Mouse (Mus musculus) lung, postnatal 14 days (tissue): ENCODE measurements at regions not wholly inside any gene's neighbourhood (a gene's known extent, or its start where the extent isn't known, plus 50 kb on each side); places are given as distances from the start of the nearest gene placed in this dataset.
A peak's percentile ranks its signal among the peaks of the same experiment; 100 is the strongest.

ENCODE experiments used
- DNase-seq: peaks from one replicate; pipeline ENCODE4 v3.0.0; 2021

- no peak for DNase-seq
These were observed 165.3 kb upstream of the Smim15 start for GRCm38 (mm10) chr13:107878980-107879379.

DNA sequence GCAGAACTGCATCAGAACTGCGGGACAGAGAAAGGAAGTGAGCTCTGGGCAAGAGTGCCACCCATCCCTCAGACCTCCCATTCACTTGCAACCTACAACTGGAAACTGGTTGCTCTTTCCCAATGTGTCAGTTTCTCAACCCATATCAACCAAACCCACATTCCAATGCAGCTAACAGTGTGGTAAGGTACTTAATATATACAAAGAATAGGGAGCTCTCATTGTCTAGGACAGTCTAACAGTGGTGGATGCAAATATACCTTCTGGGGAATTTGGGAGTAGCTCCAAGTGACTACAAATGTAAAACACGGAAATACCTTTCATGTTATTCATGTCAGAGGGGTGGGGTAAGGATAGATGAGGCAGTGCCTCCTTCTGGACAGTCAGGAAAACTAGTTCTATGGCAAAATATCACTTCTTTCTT, 171.0 kb upstream of the Smim15 start:
- DNase-seq, result no peak

DNA sequence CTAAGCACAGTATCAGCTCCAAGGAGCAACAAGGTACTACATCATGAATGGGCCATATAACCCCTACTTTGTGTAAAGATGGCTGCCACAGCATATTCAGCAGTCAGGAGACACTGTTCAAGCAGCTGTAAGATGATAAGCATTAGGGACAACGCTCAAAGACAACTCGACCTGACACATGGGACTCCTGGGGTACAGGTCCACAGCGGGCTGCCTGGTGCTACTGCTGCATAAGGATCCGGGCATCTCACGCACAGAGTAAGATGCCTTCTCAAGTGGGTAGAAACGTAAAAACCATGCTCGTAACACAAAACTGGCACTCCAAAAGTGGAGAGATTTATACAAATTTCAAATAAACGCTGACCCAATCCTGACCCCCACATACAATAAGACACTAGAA, 171.7 kb upstream of the Smim15 start:
- DNase-seq, result no peak

DNA sequence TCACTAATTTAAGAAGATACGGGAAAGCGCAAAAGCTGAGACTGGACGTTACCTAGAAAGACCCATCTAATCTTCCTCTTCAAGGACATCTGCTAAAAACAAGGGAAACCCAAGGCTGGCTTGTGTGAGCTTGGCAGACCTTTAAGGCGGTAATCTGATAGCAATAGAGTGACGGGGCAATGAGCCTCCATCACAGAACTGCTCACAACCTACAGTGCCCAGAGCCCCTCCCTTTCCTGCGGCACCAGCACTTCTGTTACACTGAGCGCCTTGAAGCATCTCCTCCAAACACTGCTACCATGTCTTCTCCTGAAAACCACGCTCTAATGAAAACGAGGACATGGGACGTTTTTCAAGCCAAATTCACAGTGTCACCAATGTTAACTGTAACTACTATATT, 172.1 kb upstream of the Smim15 start:
- no peak for DNase-seq

DNA sequence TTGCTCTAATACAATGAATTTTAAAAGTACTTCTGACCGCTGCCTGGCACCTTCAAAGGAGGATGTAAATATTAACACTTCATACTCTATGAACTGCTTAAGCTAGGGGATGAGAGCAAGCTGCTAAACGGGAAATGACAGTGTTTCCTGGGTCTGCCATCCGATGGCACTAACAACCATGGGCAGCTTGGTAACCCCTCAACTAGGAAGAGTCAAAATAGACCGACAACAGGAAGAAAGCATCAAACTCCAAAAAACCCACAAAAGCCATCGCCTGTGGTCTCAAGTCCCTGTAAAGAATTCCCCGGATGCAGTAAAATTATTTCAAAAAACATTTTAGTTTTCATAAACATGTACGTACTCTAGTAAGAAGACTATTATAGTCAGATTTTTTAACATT, 175.3 kb upstream of the Smim15 start:
- DNase-seq, result no peak

DNA sequence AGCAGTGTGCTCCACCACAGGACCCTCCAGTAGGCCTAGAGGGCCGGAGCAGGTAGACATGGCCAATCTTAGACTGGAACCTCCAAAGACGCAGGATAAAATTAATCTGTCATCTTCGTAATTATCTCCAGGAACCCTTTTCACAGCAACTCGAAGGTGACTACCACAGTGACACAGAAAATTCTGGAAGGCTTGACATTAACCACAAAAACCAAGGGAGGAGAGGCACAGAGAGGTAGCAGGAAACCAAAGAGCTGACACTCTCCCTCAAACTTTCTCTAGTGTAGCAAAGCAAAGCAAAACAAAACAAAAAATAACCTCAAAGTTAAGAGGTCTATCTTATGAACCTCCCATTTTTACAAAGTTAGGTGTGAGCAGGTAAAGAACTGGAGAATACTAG, 177.4 kb upstream of the Smim15 start:
- no peak for DNase-seq

GRCm38 (mm10) chr13:107862793-107863654, 181.2 kb upstream of the Smim15 start:
- no peak for DNase-seq

DNA sequence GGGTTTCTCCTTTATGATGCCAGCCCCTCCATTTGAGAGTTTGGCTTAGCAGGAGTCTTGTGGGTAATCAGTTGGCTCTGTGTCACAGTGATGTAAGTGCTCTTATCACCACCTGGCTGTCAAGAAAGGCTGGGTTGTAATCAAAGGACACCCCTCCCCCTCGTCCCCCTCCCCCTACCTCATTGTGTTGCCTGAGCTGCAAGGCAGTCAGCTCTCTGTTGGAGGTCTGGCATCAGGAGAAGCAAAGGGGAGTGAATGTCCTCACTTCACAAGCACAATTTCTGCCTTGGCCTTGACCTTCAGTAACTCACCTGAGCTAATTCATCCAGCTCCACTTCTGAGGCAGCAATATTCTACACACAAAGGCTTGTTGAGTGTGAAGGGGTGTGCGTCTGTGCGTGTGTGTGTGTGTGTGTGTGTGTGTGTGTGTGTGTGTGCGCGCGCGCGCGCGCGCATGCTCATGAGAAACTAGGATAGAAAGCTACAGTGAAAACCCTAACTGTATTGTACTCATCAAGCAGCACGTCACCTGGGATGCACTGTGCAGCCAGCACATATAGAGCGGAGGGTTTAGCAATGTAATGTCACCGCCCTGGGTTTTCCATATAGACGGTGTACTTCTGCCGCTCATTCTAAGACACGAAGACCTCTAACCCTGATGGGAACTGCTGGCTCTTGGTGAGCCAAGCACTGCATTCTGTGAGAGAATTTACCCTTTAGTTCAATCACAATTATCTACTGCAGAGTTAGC, 182.7 kb upstream of the Smim15 start:
- DNase-seq, result no peak

DNA sequence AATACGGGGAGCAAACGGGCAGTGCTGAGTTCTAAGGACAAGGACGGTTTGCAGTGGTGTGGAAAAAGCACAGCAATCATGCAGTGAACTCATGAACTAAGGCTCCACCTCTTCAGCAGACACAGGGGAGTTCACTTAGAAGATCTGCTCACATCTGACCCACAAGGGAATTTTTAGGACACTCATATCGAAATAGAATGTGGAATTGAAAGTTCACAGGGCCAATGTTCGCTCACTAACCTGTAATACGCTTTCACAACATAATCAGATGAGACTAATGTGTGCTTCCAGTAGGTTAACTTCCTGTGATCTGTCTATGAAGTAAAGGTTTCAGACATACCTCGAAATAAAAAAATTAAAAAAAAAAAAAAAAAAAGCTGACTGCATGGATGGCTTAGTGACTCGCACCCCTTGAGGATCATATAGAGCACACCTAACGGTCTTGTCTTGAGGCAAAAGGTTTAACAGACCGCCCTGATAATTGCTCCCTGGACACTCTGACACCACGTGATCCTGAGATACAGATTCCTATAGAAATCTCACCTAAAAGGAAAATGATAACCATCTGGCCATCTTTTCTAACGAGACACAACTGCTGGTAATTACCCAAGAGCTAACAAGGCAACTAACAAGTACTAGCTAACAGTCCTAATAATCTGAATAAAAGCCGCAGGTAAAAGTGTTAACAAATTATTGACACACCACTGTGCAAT, 187.0 kb upstream of the Smim15 start:
- no peak for DNase-seq

DNA sequence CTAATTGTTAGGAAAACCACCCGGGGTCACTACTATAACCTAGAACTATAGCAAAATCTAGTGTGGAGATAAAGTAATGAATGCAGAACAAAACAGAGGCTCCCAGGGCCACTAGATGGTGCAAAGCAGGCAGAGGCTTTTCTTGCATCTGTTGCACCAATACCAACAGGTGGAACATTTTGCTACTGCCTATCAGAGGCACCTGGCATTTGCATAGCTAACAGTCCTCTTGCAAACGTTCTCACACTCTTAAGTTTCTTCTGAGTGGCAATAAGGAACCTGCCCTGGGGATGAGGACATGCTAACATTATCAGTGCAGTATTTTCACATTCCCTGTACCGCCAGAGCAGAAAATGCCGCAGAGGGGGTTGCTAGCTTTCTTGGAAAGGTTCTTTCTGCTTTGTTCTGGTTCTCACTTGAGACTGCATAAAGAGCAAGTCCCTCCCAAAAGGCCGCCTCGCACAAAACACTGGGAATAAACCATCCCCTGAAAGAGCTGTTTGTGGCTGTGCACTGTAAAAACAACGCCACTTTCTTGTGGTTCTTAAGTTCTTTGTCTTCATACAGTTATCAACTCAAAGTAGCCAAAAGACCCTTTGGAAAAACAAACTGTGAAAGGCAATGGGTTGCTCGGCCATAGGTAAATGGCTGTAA, 193.2 kb upstream of the Smim15 start:
- DNase-seq, result no peak

DNA sequence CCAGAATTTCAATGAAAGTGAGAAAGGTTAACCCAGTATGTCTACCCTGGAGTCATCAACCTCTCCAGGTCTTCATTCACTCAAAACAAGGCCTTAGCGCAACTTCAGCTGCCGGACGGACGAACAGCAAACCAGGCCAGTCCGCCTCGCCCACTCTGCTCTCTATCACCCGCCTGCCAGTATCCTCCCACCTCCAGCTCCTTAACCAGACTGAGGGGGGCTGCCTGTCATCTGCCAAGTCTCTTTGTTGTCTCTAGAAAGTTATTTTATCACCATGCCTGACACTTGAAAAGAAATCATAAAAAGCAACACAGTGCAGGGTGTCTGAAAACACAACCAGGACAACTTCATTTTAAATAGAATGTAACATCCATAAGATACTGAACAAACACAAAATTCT, 195.4 kb upstream of the Smim15 start:
- DNase-seq, result no peak

DNA sequence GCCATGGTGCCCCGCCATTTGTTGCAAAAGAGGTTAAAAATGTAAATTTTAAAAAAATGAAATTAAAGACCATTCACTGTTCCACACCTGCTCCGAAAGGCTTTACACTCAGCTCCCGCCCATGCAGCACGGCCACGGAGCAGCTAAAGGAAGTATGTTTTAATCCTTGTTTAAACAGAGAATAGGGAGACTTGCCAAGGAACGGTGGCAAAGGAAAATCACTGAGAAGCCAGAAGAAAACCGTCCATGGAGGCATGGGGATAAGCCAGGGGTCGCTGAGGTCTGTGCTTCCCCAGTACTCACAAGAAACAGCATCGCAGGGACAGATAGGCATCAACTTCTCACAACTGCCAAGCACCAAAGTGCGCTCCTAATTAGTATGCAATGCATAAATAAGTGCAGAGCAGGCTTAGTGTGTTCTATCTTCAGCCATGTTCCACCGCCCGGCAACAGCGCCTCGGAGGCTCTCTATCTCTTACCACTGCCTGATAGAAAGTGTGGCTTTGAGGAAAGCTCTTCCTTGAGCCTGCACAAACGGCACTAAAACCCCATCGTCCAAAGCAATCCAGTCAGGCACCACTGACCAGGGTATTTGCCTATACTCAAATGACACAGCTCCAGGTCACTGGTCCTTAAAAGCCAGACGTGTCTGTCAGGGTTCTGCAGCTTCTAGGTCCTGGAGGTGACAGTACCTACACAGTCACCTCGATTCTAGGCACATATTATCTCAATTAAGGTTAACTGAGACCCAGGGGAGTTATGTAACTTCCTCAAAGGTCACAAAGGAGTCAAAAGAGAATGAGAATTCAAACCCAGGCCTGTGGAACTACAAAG, 196.8 kb upstream of the Smim15 start:
- DNase-seq, result peak; percentile 46

DNA sequence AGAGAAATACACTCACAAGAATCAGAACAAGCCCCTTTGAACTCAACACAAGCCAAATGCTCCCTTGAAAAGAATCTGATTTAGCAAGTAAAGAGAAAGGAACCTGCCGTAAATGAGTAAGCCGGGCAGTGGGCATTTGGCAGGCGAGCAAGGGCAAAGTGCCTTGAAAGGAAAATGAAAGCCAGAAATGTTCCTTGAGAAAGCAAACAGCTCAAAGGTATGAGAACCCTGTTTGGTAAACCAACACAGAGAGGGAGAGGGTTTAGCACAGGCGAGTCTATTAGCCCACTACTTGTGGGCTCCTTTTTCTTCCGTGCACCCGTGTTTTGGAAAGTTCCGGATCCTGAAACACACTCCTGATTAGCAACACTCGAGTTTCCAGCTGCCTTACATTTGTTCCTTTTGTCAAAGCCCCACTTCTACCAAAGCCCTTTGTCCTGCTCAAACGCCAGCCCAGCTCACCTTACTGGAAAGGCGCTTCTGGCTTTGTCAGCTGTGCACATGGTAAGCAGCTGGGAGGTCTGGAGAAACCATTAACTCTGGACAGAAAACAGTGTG, 197.5 kb upstream of the Smim15 start:
- DNase-seq, result no peak

DNA sequence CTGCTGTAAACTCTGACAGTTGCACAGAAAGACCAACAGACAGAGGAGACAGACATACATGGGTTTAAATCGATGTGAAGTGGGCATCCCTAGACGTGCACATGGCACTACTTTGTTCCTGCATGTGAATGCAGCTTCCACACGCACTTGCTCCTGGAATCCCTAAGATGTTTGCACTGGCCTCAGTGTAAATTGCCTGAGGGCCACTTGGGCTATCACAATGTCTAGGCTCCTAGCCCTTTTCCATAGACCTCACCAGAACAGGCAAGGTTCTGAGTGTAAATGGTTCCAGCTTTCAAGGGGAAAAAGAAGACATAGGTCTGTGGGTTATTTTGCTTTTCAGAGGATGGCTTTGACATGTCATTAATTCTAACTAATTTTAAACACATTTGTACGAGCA, 198.4 kb upstream of the Smim15 start:
- no peak for DNase-seq

DNA sequence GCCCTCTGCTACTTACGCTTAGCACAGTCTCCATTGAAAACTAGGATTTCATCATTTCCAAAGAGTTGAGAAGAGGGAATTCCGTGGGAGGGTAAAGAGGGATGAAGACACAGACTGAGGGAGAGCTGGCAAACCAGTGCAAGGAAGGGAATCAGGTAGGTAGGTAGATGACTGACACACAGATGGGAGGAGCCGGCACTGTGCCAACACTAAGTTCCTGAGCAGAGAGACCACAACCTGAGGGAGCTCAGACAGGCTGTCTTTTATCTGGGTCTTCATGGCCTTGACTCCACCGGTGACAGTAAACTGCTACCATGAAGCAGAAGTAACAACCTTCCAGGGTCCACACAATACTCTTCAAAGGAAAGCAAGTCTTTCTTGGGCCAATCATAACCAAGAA, 200.2 kb upstream of the Smim15 start:
- no peak for DNase-seq

GRCm38 (mm10) chr13:107838126-107838715, 206.0 kb upstream of the Smim15 start:
- peak; percentile 40 for DNase-seq

DNA sequence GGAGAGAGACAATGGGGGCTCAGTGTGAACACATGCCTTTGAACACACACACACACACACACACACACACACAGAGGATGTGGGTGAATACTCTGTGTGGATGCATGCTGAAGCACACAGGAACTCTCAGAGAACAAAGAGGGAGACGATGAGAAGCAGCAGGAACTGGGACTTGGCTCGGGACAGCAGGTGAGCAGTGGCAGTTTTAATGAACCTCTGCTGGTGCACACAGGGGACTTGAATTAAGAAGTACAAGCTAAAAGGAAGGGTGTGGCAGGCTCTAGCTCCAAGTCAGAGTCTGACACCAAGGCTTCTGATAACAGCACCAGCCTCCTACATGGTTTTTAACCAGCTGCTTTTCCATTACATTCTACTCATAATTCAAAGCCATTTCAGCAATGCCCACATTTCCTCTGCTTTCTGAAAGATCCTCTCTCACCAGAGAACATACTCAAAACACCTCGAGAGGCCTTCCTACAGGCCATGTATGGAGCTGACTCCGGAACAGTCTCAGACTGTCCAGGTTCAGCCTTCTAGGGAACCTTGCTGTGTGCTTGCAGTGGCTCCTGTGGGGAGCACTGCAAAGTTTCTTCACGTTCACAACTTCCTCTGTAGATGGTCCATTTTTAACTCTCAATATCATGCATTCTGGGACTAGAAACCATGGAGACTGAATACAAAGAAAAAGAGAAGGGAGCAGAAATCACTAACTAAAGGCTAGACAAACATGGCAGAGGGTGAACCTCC, 206.9 kb upstream of the Smim15 start:
- no peak for DNase-seq

DNA sequence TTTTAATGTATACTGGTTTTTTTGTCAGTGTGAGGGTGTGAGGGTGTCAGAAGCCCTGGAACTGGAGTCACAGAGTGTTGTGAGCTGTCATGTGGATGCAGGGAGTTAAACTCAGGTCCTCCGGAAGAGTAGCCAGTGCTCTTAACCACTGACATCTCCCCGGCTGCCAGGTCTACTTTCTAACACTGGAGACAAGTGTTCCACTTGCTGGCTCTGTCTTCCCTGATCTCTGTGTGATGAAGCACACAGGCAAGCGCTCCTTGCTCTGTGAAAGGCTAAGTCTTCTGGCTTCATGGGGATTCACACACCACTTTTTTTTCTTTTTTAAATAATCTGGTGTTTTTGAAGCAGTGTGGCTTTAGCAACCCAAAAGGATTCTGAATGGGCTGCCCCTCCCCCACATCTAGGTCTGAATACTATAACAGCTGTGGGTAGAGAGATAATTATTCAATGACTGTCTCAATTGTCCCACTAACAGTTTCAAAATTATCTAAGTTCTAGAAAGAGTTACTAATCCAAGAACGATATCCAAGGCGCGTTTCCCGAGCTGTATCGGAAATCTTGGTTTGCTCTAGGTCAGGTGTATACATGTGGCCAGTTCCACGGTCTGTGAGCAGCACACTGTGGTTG, 208.4 kb upstream of the Smim15 start:
- DNase-seq, result no peak

DNA sequence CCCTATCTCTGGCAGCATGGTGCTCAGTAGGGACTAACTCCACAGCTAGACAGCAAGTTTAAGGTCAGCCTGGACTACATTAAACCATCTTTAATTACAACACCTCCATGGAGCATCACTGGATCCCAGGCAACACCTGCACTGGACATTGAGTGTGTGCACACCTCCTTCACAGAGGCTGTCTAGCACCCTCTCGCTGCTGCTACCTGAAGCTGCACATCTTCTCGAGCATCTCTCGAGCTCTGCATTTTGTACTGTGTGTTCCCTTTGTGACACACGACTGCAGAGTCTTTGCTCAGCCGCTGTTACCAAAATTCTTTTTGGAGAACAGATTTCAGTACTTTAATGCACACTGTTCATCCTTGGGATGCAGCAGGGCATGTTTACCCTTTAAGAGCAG, 212.2 kb upstream of the Smim15 start:
- DNase-seq, result no peak

GRCm38 (mm10) chr13:107831221-107831681, 213.0 kb upstream of the Smim15 start:
- peak; percentile 98 for DNase-seq
